11 mouse cellular contexts compared by ENCODE assay signal in genomic region chr7:74459277-74459676, GRCm38 (mm10).
DNase-seq lines count a peak whose midpoint lies in the region; ATAC-seq and TF ChIP-seq lines count a peak whose summit lies in the region.
"Had no signal": no experiment of that assay in that cellular context is flagged by ENCODE, and none has a peak within 500 bp of the region (broad histone marks: within the 10 kb centered on the region; RNA-seq: fewer than 3 reads in every experiment).

No protein-coding gene starts in this region.

- H3K36me3 ChIP-seq in midbrain, embryonic 11.5 days (ENCODE audit: control insufficient read depth, insufficient read depth, low read length), result no peaks in the 10 kb centered on the region
- no peaks in the 10 kb centered on the region for H3K36me3 ChIP-seq in midbrain, embryonic 16.5 days (ENCODE audit: control insufficient read depth, insufficient read depth, low read length)
- H3K36me3 ChIP-seq in kidney, postnatal 0 days (ENCODE audit: insufficient read depth, low read length), result no peaks in the 10 kb centered on the region
- no peaks in the 10 kb centered on the region for H3K36me3 ChIP-seq in stomach, postnatal 0 days (ENCODE audit: control insufficient read depth, insufficient read depth, low read length)
- H3K36me3 ChIP-seq: embryonic facial prominence, embryonic 12.5 days; midbrain, embryonic 12.5 days had no signal

- DNase-seq in cerebellum, postnatal 10 days, result peak; percentile 16 to 28
- DNase-seq in cerebellum, adult 8-10 months, result no peak
- peak; percentile 39 for DNase-seq in midbrain, embryonic 11.5 days (ENCODE audit: low spot score, missing footprints)
- peak; percentile 50 for DNase-seq in kidney, postnatal 0 days (ENCODE audit: low spot score)
- no peak for DNase-seq in stomach, postnatal 0 days (ENCODE audit: low spot score)
- no peak for DNase-seq in layer of hippocampus, adult 8-10 months (ENCODE audit: low spot score in 2 of 2)
- DNase-seq in layer of hippocampus, postnatal 25 days (ENCODE audit: extremely low spot score in 1 of 2, low spot score in 1 of 2), result no peak

- no peak for TF ChIP-seq CTCF in kidney, postnatal 0 days (IDR thresholded peaks at IDR 0.05; ENCODE audit: low read depth)
- TF ChIP-seq CTCF in stomach, postnatal 0 days (IDR thresholded peaks at IDR 0.05; ENCODE audit: low read depth), result no peak

- H3K27ac ChIP-seq in midbrain, embryonic 11.5 days (ENCODE audit: low read depth, low read length), result no peak overlapping the region
- H3K27ac ChIP-seq in midbrain, embryonic 16.5 days (ENCODE audit: low read length), result no peak overlapping the region
- peak overlapping the region; percentile 75 for H3K27ac ChIP-seq in kidney, postnatal 0 days
- H3K27ac ChIP-seq in stomach, postnatal 0 days (replicated peaks), result peak overlapping the region; percentile 65
- H3K27ac ChIP-seq: midbrain, embryonic 12.5 days had no signal

- H3K9ac ChIP-seq in midbrain, embryonic 11.5 days (ENCODE audit: low read length), result no peak overlapping the region
- H3K9ac ChIP-seq in midbrain, embryonic 16.5 days (ENCODE audit: low read depth, low read length), result no peak overlapping the region
- no peak overlapping the region for H3K9ac ChIP-seq in kidney, postnatal 0 days (ENCODE audit: low read depth, low read length)
- H3K9ac ChIP-seq in stomach, postnatal 0 days (ENCODE audit: low read length), result no peak overlapping the region
- H3K9ac ChIP-seq: embryonic facial prominence, embryonic 12.5 days; midbrain, embryonic 12.5 days had no signal

- no peak overlapping the region for H3K4me3 ChIP-seq in midbrain, embryonic 11.5 days (ENCODE audit: low read depth, low read length)
- H3K4me3 ChIP-seq in midbrain, embryonic 16.5 days (ENCODE audit: low read depth, low read length), result no peak overlapping the region
- no peak overlapping the region for H3K4me3 ChIP-seq in kidney, postnatal 0 days (replicated peaks; ENCODE audit: low read depth, low read length)
- H3K4me3 ChIP-seq in stomach, postnatal 0 days (ENCODE audit: low read depth, low read length), result no peak overlapping the region
- H3K4me3 ChIP-seq: embryonic facial prominence, embryonic 12.5 days; midbrain, embryonic 12.5 days had no signal

- no peak for TF ChIP-seq EP300 in stomach, postnatal 0 days (optimal IDR thresholded peaks at IDR 0.05)

- no peaks in the 10 kb centered on the region for H3K4me1 ChIP-seq in midbrain, embryonic 11.5 days (ENCODE audit: control insufficient read depth, insufficient read depth, low read length)
- H3K4me1 ChIP-seq in midbrain, embryonic 16.5 days (ENCODE audit: control insufficient read depth, insufficient read depth, low read length), result peaks cover 5% of the 10 kb centered on the region
- peaks cover 15% of the 10 kb centered on the region for H3K4me1 ChIP-seq in kidney, postnatal 0 days (replicated peaks; ENCODE audit: insufficient read depth, low read length)
- peaks cover 2% of the 10 kb centered on the region; the same call in 1 of the 2 replicates for H3K4me1 ChIP-seq in stomach, postnatal 0 days (replicated peaks; ENCODE audit: control insufficient read depth, insufficient read depth)

- ATAC-seq in midbrain, embryonic 11.5 days (ENCODE audit: low FRiP score), result no peak
- no peak for ATAC-seq in midbrain, embryonic 16.5 days
- ATAC-seq in kidney, postnatal 0 days (replicated peaks; ENCODE audit: low FRiP score, low read depth), result no peak
- ATAC-seq in stomach, postnatal 0 days (ENCODE audit: low FRiP score, low TSS enrichment), result no peak

- no peak overlapping the region for H3K4me2 ChIP-seq in midbrain, embryonic 11.5 days
- H3K4me2 ChIP-seq in midbrain, embryonic 16.5 days (ENCODE audit: low read length), result no peak overlapping the region
- no peak overlapping the region for H3K4me2 ChIP-seq in kidney, postnatal 0 days (ENCODE audit: low read length)
- H3K4me2 ChIP-seq in stomach, postnatal 0 days (replicated peaks; ENCODE audit: low read depth), result no peak overlapping the region
- H3K4me2 ChIP-seq: embryonic facial prominence, embryonic 12.5 days; midbrain, embryonic 12.5 days had no signal

- H3K9me3 ChIP-seq in midbrain, embryonic 11.5 days (ENCODE audit: control insufficient read depth, low read length), result no peaks in the 10 kb centered on the region
- H3K9me3 ChIP-seq in midbrain, embryonic 16.5 days (replicated peaks; ENCODE audit: control insufficient read depth, low read length, poor library complexity, severe bottlenecking), result no peaks in the 10 kb centered on the region
- H3K9me3 ChIP-seq in kidney, postnatal 0 days (replicated peaks; ENCODE audit: low read length), result no peaks in the 10 kb centered on the region
- no peaks in the 10 kb centered on the region for H3K9me3 ChIP-seq in stomach, postnatal 0 days (ENCODE audit: control insufficient read depth, low read length)
- H3K9me3 ChIP-seq: embryonic facial prominence, embryonic 12.5 days; midbrain, embryonic 12.5 days had no signal

- WGBS in midbrain, embryonic 11.5 days, result 76% methylated on average over 5 of the region's 5 CpGs
- whole genome bisulfite sequencing in midbrain, embryonic 16.5 days, result 86% methylated on average over 5 of the region's 5 CpGs
- WGBS in kidney, postnatal 0 days, result 58% methylated on average over 5 of the region's 5 CpGs
- WGBS in stomach, postnatal 0 days, result 49% methylated on average over 5 of the region's 5 CpGs

- H3K27me3 ChIP-seq in midbrain, embryonic 11.5 days (ENCODE audit: control insufficient read depth, insufficient read depth, low read length), result no peaks in the 10 kb centered on the region
- H3K27me3 ChIP-seq in midbrain, embryonic 16.5 days (ENCODE audit: control insufficient read depth, insufficient read depth, low read depth, low read length), result no peaks in the 10 kb centered on the region
- H3K27me3 ChIP-seq in kidney, postnatal 0 days (ENCODE audit: insufficient read depth, low read length), result no peaks in the 10 kb centered on the region
- H3K27me3 ChIP-seq in stomach, postnatal 0 days (ENCODE audit: control insufficient read depth, insufficient read depth, low read length), result no peaks in the 10 kb centered on the region
- H3K27me3 ChIP-seq: CH12.LX; embryonic facial prominence, embryonic 12.5 days; midbrain, embryonic 12.5 days had no signal

Comparison
In these comparisons a context has a peak if more than half of its experiments do, and no peak if none do; other contexts are left out.
1. DNase-seq: peak in cerebellum, postnatal 10 days (2 of 2), midbrain, embryonic 11.5 days (single experiment) and kidney, postnatal 0 days (single experiment); none in cerebellum, adult 8-10 months (single experiment), stomach, postnatal 0 days (single experiment), layer of hippocampus, adult 8-10 months (0 of 2) and layer of hippocampus, postnatal 25 days (0 of 2).
2. H3K27ac ChIP-seq: peak in kidney, postnatal 0 days (single experiment) and stomach, postnatal 0 days (single experiment); none in midbrain, embryonic 11.5 days (single experiment) and midbrain, embryonic 16.5 days (single experiment).